Mouse (Mus musculus) stomach, postnatal 0 days (tissue): ENCODE results near the gene Ctsz. TPM values are rescaled to one million over a fixed set of nuclear protein-coding genes. Genes with fewer than 3 reads are reported as not detected.

Experiments
- ATAC-seq: fragments of 200-750 bp; cut with Nextera tagmentation; 2 replicates; pipeline ENCODE4 v1.8.0; 2017; ENCODE audit not compliant: low FRiP score, low TSS enrichment
- DNase-seq: peaks from one replicate; pipeline ENCODE4 v3.0.0-alpha.2; 2016; ENCODE audit warnings: low spot score
- H3K27ac ChIP-seq: fragments of 300-500 bp; sonication (generic); replicated peaks from 2 replicates; pipeline ENCODE4 v1.5.1; 2014; ENCODE audit warnings: mild to moderate bottlenecking, control low read depth
- H3K27me3 ChIP-seq: fragments of 300-500 bp; sonication (generic); 2 replicates; pipeline ENCODE4 v1.6.1; 2014; ENCODE audit warnings: low read length; ENCODE audit not compliant: control insufficient read depth, insufficient read depth
- H3K36me3 ChIP-seq: fragments of 300-500 bp; sonication (generic); 2 replicates; pipeline ENCODE4 v1.6.1; 2014; ENCODE audit warnings: low read length, mixed read lengths; ENCODE audit not compliant: control insufficient read depth, insufficient read depth
- H3K4me1 ChIP-seq: fragments of 300-500 bp; sonication (generic); replicated peaks from 2 replicates; pipeline ENCODE4 v1.6.1; 2014; ENCODE audit warnings: antibody characterized with exemption; ENCODE audit not compliant: control insufficient read depth, insufficient read depth
- H3K4me2 ChIP-seq: fragments of 300-500 bp; sonication (generic); replicated peaks from 2 replicates; pipeline ENCODE4 v1.6.1; 2014; ENCODE audit warnings: low read depth, mild to moderate bottlenecking, control low read depth, moderate library complexity
- H3K4me3 ChIP-seq: fragments of 300-500 bp; sonication (generic); 2 replicates; pipeline ENCODE4 v1.5.1; 2014; ENCODE audit warnings: low read depth, low read length, control low read depth
- H3K9ac ChIP-seq: fragments of 300-500 bp; sonication (generic); 2 replicates; pipeline ENCODE4 v1.6.1; 2014; ENCODE audit warnings: mild to moderate bottlenecking, low read length, control low read depth, mixed read lengths
- H3K9me3 ChIP-seq: fragments of 300-500 bp; sonication (generic); 2 replicates; pipeline ENCODE4 v1.6.1; 2016; ENCODE audit warnings: low read length; ENCODE audit not compliant: control insufficient read depth
- CTCF ChIP-seq: IDR thresholded peaks from 2 replicates; pipeline ENCODE4 v1.5.1; 2016; ENCODE audit warnings: antibody characterized with exemption, low read depth, mild to moderate bottlenecking, moderate library complexity
- EP300 ChIP-seq: optimal IDR thresholded peaks from 2 replicates; pipeline ENCODE3; 2016; ENCODE audit warnings: antibody characterized with exemption
- WGBS: fragments of 180-500 bp; shearing (Covaris S2); extraction: QIAGEN DNeasy Blood & Tissue Kit; methylation state at CpG from one replicate; pipeline ENCODE4 v1.1.7; 2014; 5-methylcytosine and 5-hydroxymethylcytosine counted together
- polyA plus RNA-seq: library from polyadenylated mRNA; unstranded; fragments of >200 nt; fragmentation: Nextera tagmentation; extraction: Ambion mirVana; gene quantifications from 2 replicates; pipeline ENCODE4 v1.2.1, GENCODE M21; 2015

Ctsz gene
- polyA plus RNA-seq, 1 experiment from 2014 or later = 94.2 TPM

DNA sequence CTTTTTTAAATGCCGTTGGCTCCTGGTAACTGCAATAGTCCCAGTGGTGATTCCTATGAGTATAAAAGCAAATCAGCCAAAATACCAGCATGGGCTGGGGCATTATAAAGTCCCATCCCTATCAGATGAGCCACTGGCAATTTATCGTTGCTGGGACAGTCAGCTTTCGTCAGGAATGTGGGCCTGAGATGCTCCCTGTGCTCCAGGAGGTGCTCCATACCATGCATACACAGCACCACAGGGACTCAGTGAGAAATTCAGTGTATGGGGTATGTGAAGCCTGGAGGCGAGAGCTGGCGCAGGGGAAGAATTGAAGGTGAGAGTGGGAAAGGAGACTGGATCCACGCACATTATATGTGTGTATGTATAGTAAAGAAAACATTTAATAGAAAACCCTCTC lies 41.0 kb downstream of the Ctsz start:
- no peaks in the 10 kb centered on the region for H3K4me1 ChIP-seq
- WGBS = 86% methylated on average over 6 of the region's 6 CpGs
- H3K27ac ChIP-seq = no peak overlapping the region
- TF ChIP-seq EP300 (no peak), CTCF (no peak)
- H3K4me2 ChIP-seq = no peak overlapping the region
- H3K27me3 ChIP-seq = no peaks in the 10 kb centered on the region
- no peak for DNase-seq
- no peaks in the 10 kb centered on the region for H3K9me3 ChIP-seq
- H3K36me3 ChIP-seq = no peaks in the 10 kb centered on the region
- H3K9ac ChIP-seq = no peak overlapping the region
- ATAC-seq = no peak
- no peak overlapping the region for H3K4me3 ChIP-seq

- H3K4me1 ChIP-seq = no peaks in the 10 kb centered on the region
- no peak for ATAC-seq
Observed at GRCm38 (mm10) chr2:174397065-174397464, 41.8 kb downstream of the Ctsz start.

DNA sequence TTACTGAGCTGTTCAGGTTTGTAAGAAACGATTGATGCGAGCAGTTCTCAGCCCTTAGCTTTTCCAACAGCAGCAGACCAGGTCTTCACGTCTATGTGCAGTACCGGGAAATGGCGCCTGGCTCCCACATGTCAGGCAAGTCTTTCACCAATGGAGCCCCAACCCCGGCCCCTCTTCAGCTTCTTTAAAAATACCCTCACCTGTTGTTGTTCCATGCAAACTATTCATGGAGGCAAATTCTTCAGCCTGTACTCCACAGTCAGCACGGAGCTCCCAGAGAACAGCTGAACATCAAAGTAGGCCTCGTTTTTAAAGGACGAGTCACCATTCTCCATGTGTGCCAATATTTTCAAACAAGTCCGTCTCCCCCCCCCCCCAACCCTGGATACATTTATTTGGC lies 42.2 kb downstream of the Ctsz start:
- no peaks in the 10 kb centered on the region for H3K4me1 ChIP-seq
- no peak overlapping the region for H3K4me2 ChIP-seq
- no peak overlapping the region for H3K9ac ChIP-seq
- no peak overlapping the region for H3K27ac ChIP-seq
- no peaks in the 10 kb centered on the region for H3K36me3 ChIP-seq
- no peaks in the 10 kb centered on the region for H3K27me3 ChIP-seq
- WGBS = 77% methylated on average over 10 of the region's 10 CpGs
- ATAC-seq (no peak), DNase-seq (no peak)
- no peaks in the 10 kb centered on the region for H3K9me3 ChIP-seq
- TF ChIP-seq EP300 (no peak), CTCF (no peak)
- no peak overlapping the region for H3K4me3 ChIP-seq

More at GRCm38 (mm10) chr2:174397065-174397464, 41.8 kb downstream of the Ctsz start:
- no peaks in the 10 kb centered on the region for H3K36me3 ChIP-seq
- no peak overlapping the region for H3K4me2 ChIP-seq
- TF ChIP-seq CTCF = no peak
- TF ChIP-seq EP300 = no peak
- WGBS = 96% methylated on average over 1 of the region's 1 CpGs
- no peak overlapping the region for H3K4me3 ChIP-seq
- no peak overlapping the region for H3K9ac ChIP-seq
- no peaks in the 10 kb centered on the region for H3K27me3 ChIP-seq
- no peaks in the 10 kb centered on the region for H3K9me3 ChIP-seq
- DNase-seq = no peak
- H3K27ac ChIP-seq = no peak overlapping the region

DNA sequence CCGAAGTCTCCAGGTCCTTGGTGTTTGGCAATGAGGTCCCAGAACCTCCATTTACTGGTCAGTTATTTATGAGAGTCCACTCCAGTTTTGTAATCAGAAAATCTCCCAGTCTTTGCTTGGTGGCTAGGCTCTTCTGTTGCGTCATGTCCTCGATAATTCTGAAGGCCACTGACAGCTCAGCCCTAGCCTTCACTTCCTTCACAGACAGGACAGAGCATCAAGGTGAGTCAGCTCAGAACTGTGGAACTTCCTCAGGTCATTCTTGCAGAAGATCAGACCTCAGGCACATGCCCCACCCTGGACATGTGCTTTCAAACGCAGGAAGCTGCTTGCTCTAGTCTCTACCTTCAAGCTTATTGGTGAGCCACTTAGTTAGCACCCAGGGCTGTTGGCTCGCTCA lies 45.5 kb downstream of the Ctsz start:
- no peak overlapping the region for H3K9ac ChIP-seq
- H3K36me3 ChIP-seq = no peaks in the 10 kb centered on the region
- no peaks in the 10 kb centered on the region for H3K4me1 ChIP-seq
- no peak overlapping the region for H3K27ac ChIP-seq
- no peak for DNase-seq
- TF ChIP-seq CTCF (no peak), EP300 (no peak)
- no peak overlapping the region for H3K4me2 ChIP-seq
- 77% methylated on average over 5 of the region's 5 CpGs for WGBS
- no peaks in the 10 kb centered on the region for H3K9me3 ChIP-seq
- no peaks in the 10 kb centered on the region for H3K27me3 ChIP-seq
- no peak for ATAC-seq
- H3K4me3 ChIP-seq = no peak overlapping the region

DNA sequence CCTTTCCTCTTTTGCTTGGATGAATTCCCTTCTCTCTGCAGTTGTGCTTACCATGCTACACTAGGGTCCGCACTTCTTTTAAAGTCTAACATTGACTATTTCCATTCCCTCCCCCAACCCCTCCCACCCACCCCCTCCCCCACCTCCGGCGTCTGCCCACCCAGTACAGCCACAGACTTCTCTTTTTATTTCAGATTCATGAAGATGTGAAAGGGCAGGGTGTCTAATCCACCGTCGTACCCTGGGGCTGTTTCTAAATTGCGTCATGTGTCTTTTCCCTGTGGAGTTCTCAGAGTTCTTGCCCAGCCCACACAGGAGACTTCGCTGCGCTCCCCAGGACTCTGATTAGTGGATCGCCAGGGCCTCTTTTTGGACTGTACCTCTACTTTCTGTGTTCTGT lies 46.3 kb downstream of the Ctsz start:
- no peak for TF ChIP-seq EP300
- no peak for TF ChIP-seq CTCF
- Histone ChIP-seq H3K27me3 (no peaks in the 10 kb centered on the region), H3K27ac (no peak overlapping the region), H3K4me3 (no peak overlapping the region), H3K4me1 (no peaks in the 10 kb centered on the region), H3K4me2 (no peak overlapping the region), H3K9me3 (no peaks in the 10 kb centered on the region), H3K9ac (no peak overlapping the region), H3K36me3 (no peaks in the 10 kb centered on the region)
- 78% methylated on average over 9 of the region's 9 CpGs for WGBS
- no peak for ATAC-seq
- DNase-seq = no peak

DNA sequence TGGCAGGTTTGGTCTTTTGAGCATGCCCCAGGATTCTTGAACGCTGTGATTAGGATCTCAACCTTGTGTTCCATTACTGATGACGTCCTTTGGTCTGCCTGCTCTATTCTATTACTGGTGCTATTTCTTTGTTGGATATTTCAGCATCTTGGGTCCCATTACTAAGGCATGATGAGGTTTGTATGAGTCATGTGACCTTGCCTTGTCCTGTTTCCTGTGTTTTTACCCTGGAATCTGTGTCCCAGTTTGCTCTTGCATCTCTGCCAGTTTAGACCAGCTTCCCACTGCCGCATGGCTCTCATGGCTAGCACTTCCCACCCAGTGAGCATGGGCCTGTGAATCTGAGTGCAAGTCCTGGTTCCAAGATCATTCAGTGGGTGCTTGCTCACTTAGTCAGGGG lies 46.9 kb downstream of the Ctsz start:
- Histone ChIP-seq H3K36me3 (no peaks in the 10 kb centered on the region), H3K27ac (no peak overlapping the region), H3K27me3 (no peaks in the 10 kb centered on the region), H3K4me3 (no peak overlapping the region), H3K4me1 (no peaks in the 10 kb centered on the region), H3K9ac (no peak overlapping the region), H3K4me2 (no peak overlapping the region), H3K9me3 (no peaks in the 10 kb centered on the region)
- TF ChIP-seq EP300 (no peak), CTCF (no peak)
- 90% methylated on average over 3 of the region's 3 CpGs for WGBS
- DNase-seq (no peak), ATAC-seq (no peak)
